In genomic region chr10:82762756-82763681, GRCm38 (mm10) we compare ENCODE assay signal across 8 mouse cellular contexts. TPM values are rescaled to one million over a fixed set of nuclear protein-coding genes. Genes with fewer than 3 reads are reported as not detected.
DNase-seq lines count a peak whose midpoint lies in the region; ATAC-seq lines count a peak whose summit lies in the region.

No protein-coding gene starts in this region.

- peak overlapping the region; percentile 87 for H3K4me3 ChIP-seq in kidney, embryonic 14.5 days (ENCODE audit: low read length)

- peak overlapping the region; percentile 69 for H3K4me2 ChIP-seq in kidney, embryonic 14.5 days (replicated peaks; ENCODE audit: low read depth, low read length)

- H3K27me3 ChIP-seq in kidney, embryonic 14.5 days (ENCODE audit: control insufficient read depth, insufficient read depth, low read length) = no peaks in the 10 kb centered on the region

- H3K9ac ChIP-seq in kidney, embryonic 14.5 days (ENCODE audit: low read depth, low read length) = peak overlapping the region; percentile 99

- H3K36me3 ChIP-seq in kidney, embryonic 14.5 days (ENCODE audit: control insufficient read depth, insufficient read depth, low read length) = peaks cover 28% of the 10 kb centered on the region

- peak; percentile 32 for DNase-seq in right cerebral cortex, postnatal 25 days
- DNase-seq in right cerebral cortex, postnatal 36 days (ENCODE audit: low spot score in 2 of 2) = no peak
- peak; percentile 64 for DNase-seq in cerebellum, adult 11-12 months
- DNase-seq in forelimb bud, embryonic 11.5 days (ENCODE audit: low read depth, low spot score) = peak; percentile 28
- DNase-seq in lung, postnatal 36 days = peak; percentile 15
- peak; percentile 22 to 33 for DNase-seq in spleen, postnatal 14 days (ENCODE audit: low spot score in 2 of 2)

- 2% methylated on average over 26 of the region's 48 CpGs for WGBS in kidney, embryonic 14.5 days

- ATAC-seq in kidney, embryonic 14.5 days (ENCODE audit: low FRiP score, low TSS enrichment) = peak; percentile 48
- ATAC-seq in activated CD4-positive, CD25-positive, alpha-beta regulatory T cell, adult 4 months = no peak

- H3K4me1 ChIP-seq in kidney, embryonic 14.5 days (ENCODE audit: control insufficient read depth, insufficient read depth, low read length) = peaks cover 23% of the 10 kb centered on the region

- H3K27ac ChIP-seq in kidney, embryonic 14.5 days (ENCODE audit: low read depth, low read length) = peak overlapping the region; percentile 99

- no peaks in the 10 kb centered on the region for H3K9me3 ChIP-seq in kidney, embryonic 14.5 days (ENCODE audit: control insufficient read depth, low read length)

RNA-seq across cellular contexts. Expression of gene Nfyb, which starts 0.9 kb away (rescaled TPM):
- polyA plus RNA-seq in kidney, embryonic 14.5 days (2014; fragmentation: Nextera tagmentation; extraction: Ambion mirVana) = 54.7 and 55.0 TPM in 2 replicates
- polyA plus RNA-seq in activated CD4-positive, CD25-positive, alpha-beta regulatory T cell, adult 4 months (2017; shearing (Covaris generic)) = 10 to 100 TPM; 78.3 to 81.3 TPM

Comparison
In these comparisons a context has a peak if more than half of its experiments do, and no peak if none do; other contexts are left out.
1. DNase-seq: peak in right cerebral cortex, postnatal 25 days (single experiment), cerebellum, adult 11-12 months (single experiment), forelimb bud, embryonic 11.5 days (single experiment), lung, postnatal 36 days (single experiment) and spleen, postnatal 14 days (2 of 2); none in right cerebral cortex, postnatal 36 days (0 of 2).